Mouse (Mus musculus) G1E (cell line): ENCODE results near the gene Tnnc2. TPM values are rescaled to one million over a fixed set of nuclear protein-coding genes. Genes with fewer than 3 reads are reported as not detected.

Source experiments
- ATAC-seq: 2 replicates; pipeline ENCODE4 v1.8.0; 2016; ENCODE audit warnings: mild to moderate bottlenecking; ENCODE audit not compliant: insufficient number of reproducible peaks, poor library complexity, low FRiP score, severe bottlenecking; ENCODE audit errors: extremely low read depth
- DNase-seq: peaks from one replicate; pipeline ENCODE4 v3.0.0; 2012; ENCODE audit warnings: low spot score
- H3K27me3 ChIP-seq: 2 replicates; pipeline ENCODE4 v1.6.1; 2012; ENCODE audit warnings: mild to moderate bottlenecking, low read length, inconsistent platforms; ENCODE audit not compliant: insufficient read depth
- H3K36me3 ChIP-seq: replicated peaks from 2 replicates; pipeline ENCODE3; 2012; ENCODE audit warnings: mild to moderate bottlenecking, inconsistent platforms
- H3K4me1 ChIP-seq: 2 replicates; pipeline ENCODE4 v1.6.1; 2012; ENCODE audit warnings: low read depth, low read length, inconsistent platforms, mixed read lengths; ENCODE audit not compliant: insufficient read depth
- H3K4me3 ChIP-seq: 2 replicates; pipeline ENCODE4 v1.5.1; 2012; ENCODE audit warnings: low read depth, mild to moderate bottlenecking, inconsistent platforms, low read length, moderate library complexity, mixed read lengths
- H3K9me3 ChIP-seq: replicated peaks from 2 replicates; pipeline ENCODE4 v1.6.1; 2012; ENCODE audit warnings: inconsistent platforms
- CTCF ChIP-seq: IDR thresholded peaks from 2 replicates; pipeline ENCODE4 v1.5.1; 2012; ENCODE audit warnings: low read depth, low read length, inconsistent platforms, mixed read lengths
- GATA1 ChIP-seq: IDR thresholded peaks from 2 replicates; pipeline ENCODE4 v1.6.1; 2012; ENCODE audit warnings: borderline replicate concordance, low read length, inconsistent platforms, mixed read lengths
- GATA2 ChIP-seq: IDR thresholded peaks from 2 replicates; pipeline ENCODE4 v1.6.1; 2012; ENCODE audit warnings: low read depth, low read length, inconsistent platforms, borderline replicate concordance
- POLR2AphosphoS5 ChIP-seq: IDR thresholded peaks from 2 replicates; pipeline ENCODE4 v1.6.1; 2012; ENCODE audit warnings: low read depth, low read length, inconsistent platforms; ENCODE audit not compliant: insufficient replicate concordance
- TAL1 ChIP-seq: conservative IDR thresholded peaks from 2 replicates; pipeline ENCODE4 v1.6.1; 2012; ENCODE audit warnings: low read depth, low read length, inconsistent platforms, mixed read lengths
- polyA plus RNA-seq: library from polyadenylated mRNA; stranded (reverse); fragments of >175 nt; gene quantifications from 2 replicates; pipeline ENCODE4 v1.2.3, GENCODE M21; 2012
- total RNA-seq, 2 experiments: library from RNA; stranded (forward) in 1 of 2; stranded (reverse) in 1 of 2; fragments of 200-1000 nt in 1 of 2; fragments of >200 nt in 1 of 2; fragmentation: Nextera tagmentation in 1 of 2; gene quantifications; 2 replicates each; pipeline ENCODE4 v1.2.3; 2014 to 2017

Tnnc2 gene
- total and polyA plus RNA-seq, 3 experiments: not detected

DNA sequence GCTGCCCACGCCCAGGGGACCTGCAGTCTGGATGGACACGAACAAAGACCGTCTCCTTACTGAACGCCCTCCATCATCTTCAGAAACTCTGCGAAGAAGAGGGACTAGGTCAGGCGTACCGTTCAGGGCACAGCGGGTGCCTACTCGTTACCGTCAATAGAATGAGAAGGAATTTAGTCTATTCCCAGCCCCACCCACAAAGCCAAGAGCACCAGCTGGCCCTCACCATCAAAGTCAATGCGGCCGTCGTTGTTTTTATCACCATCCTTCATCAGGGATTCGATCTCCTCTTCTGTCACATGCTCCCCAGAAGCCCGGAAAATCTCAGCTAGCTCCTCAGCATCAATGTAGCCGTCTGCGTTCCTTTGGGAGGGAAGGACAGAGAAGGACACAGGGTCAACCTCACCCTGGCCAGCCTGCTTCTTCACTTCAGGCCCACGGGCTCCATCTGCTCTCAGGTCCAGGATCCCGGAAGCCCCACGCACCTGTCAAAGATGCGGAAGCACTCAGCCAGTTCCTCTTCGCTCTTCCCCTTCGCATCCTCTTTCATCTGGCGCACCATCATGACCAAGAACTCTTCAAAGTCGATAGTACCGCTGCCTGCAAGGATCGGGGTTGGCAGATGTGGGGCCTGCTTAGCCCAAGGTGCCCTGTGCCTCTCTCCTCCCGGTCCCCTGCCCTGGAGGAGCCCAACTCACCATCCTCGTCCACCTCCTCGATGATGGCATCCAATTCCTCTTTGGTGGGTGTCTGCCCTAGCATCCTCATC is 2.3 kb downstream of the Tnnc2 start:
- Histone ChIP-seq H3K27me3 (peaks cover 46% of the 10 kb centered on the region), H3K36me3 (peaks cover 12% of the 10 kb centered on the region), H3K4me1 (peaks cover 21% of the 10 kb centered on the region), H3K4me3 (no peak overlapping the region; the same call in 1 of the 2 replicates), H3K9me3 (no peaks in the 10 kb centered on the region)
- no peak for ATAC-seq
- DNase-seq: no peak
- TF ChIP-seq TAL1 (no peak), POLR2AphosphoS5 (no peak), GATA1 (no peak), GATA2 (no peak), CTCF (no peak)

DNA sequence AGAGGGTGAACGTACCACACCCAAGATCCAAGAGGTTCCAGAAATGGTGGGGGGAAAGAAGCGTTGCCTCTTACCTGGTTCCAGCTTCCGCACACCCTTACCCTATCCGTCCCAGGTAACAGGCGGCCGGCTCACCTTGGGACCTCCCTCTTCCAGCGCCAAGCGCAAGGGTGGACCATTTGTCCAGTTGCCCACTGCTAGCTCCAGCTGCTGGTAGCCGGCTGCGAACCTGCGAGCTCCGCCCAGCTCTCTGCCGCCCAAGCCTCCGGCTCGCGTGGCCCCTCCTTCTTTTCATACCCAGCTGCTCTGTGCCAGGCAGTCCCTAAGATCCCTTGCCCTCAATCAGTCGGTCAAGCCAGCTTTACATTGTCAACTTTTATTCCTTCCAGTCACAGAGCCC is 3.0 kb downstream of the Tnnc2 start:
- H3K4me3 ChIP-seq: no peak overlapping the region
- ATAC-seq (no peak), DNase-seq (no peak)
- TF ChIP-seq CTCF: no peak
- TF ChIP-seq TAL1: no peak
- no peak for TF ChIP-seq GATA1
- TF ChIP-seq POLR2AphosphoS5: no peak
- TF ChIP-seq GATA2: no peak
- H3K36me3 ChIP-seq: peaks cover 18% of the 10 kb centered on the region
- no peaks in the 10 kb centered on the region for H3K9me3 ChIP-seq
- H3K4me1 ChIP-seq: peaks cover 28% of the 10 kb centered on the region
- H3K27me3 ChIP-seq: peaks cover 42% of the 10 kb centered on the region

DNA sequence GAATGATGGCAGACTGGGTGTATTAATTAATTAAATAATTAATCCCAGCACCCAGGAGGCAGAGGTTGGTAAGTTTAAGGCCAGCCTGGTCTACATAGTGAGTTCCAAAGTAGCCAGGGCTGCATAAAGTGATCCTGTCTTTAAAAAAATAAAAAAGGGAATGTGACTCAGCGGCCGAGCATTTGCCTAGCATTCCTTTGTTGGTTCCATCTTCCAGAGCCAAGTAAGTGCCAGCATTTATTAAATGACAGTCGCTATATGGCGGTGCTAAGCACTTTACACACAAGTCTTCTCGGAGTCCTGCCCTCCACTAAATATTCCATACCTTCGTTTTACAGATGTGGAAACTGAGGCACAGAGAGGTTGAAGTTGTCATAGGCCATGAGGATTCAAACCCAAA is 3.6 kb downstream of the Tnnc2 start:
- Histone ChIP-seq H3K9me3 (no peaks in the 10 kb centered on the region), H3K36me3 (peaks cover 25% of the 10 kb centered on the region), H3K4me3 (no peak overlapping the region), H3K27me3 (peaks cover 38% of the 10 kb centered on the region), H3K4me1 (peaks cover 32% of the 10 kb centered on the region)
- no peak for ATAC-seq
- TF ChIP-seq TAL1 (no peak), CTCF (no peak), GATA2 (no peak)
- DNase-seq: no peak

DNA sequence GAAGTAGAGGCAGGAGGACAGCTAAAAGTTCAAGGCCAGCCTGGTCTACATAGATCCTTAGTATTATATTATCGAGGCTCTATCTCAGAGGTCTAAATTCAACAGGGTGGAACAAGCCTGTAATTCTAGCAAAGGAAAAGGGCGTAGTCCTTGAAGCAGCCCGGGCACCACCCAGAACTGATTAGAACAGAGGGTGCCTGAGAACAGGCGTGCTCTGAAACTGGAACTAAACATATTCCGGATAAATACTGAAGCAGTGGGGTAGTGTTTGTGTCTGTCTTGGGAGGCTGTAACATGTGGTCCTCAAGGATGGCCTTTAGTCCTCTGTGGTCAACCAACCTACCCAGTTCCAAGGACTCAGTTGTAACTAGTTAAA is 5.8 kb downstream of the Tnnc2 start:
- Histone ChIP-seq H3K4me3 (no peak overlapping the region; the same call in 1 of the 2 replicates), H3K4me1 (peaks cover 48% of the 10 kb centered on the region), H3K36me3 (peaks cover 33% of the 10 kb centered on the region), H3K9me3 (no peaks in the 10 kb centered on the region), H3K27me3 (peaks cover 27% of the 10 kb centered on the region)
- DNase-seq (no peak), ATAC-seq (no peak)
- no peak for TF ChIP-seq CTCF
- no peak for TF ChIP-seq GATA2

DNA sequence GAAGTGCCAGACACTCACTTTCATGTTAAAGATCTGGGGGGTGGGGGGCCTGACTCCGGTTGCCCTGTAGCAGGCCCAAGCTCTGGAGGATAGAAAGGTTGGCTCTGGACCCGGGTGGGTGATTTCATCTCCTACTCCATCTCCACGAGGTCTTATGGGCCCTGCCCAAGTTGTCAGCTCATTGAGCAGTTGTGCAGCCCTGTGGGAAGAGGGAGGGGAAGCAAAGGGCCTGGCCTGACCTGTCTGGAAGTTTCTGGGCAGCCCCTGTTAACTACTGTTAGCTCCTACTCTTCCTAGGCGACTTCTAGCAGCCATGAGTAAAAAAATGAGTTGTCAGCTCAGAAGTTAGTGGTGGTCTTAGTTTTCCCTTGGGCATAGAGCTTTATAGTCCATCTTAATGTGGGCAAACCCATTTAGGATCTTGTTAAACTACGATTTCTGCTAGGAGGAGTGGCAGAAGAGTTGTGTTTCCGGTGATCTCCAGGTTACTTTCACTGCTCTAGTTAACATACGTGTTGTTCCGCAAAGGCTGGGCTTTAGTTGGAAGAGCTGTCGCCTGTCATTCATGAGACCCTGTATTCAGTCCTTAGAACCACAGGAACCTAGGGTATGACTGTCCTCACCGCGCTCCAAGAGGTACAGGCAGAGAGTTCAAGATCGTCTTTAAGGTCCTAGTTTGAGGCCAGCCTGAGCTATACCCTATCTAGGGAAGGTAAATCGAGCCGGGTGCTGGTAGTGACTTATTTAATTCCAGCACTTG is 6.4 kb downstream of the Tnnc2 start:
- Histone ChIP-seq H3K4me1 (peaks cover 49% of the 10 kb centered on the region), H3K27me3 (peaks cover 21% of the 10 kb centered on the region), H3K4me3 (no peak overlapping the region), H3K36me3 (peaks cover 35% of the 10 kb centered on the region), H3K9me3 (no peaks in the 10 kb centered on the region)
- TF ChIP-seq TAL1 (no peak), GATA2 (no peak), CTCF (no peak), POLR2AphosphoS5 (no peak), GATA1 (no peak)
- ATAC-seq: no peak
- no peak for DNase-seq

DNA sequence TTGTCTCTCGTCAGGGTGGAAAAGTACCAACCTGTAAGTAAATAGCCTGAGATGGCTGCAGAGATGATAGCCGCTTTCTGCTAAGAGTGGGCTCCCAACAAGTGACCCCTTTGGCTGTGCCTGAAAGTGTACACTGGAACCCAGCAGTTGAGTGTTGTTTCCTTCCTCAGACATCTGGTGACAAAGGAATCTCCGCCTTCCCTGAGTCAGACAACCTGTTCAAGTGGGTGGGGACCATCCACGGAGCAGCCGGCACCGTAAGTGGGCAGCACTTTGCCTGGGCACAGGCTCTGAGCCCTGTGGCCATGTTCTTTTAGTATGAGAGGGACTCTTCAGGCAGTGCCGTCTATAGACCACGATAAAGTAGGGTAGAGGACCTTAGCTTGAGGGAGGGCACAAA is 8.6 kb downstream of the Tnnc2 start:
- ATAC-seq: no peak
- TF ChIP-seq CTCF: no peak
- TF ChIP-seq GATA2: no peak
- TF ChIP-seq TAL1: no peak
- TF ChIP-seq POLR2AphosphoS5: no peak
- Histone ChIP-seq H3K4me3 (peak overlapping the region; percentile 75), H3K36me3 (peaks cover 58% of the 10 kb centered on the region), H3K9me3 (no peaks in the 10 kb centered on the region), H3K27me3 (no peaks in the 10 kb centered on the region), H3K4me1 (peaks cover 55% of the 10 kb centered on the region)
- DNase-seq: no peak

DNA sequence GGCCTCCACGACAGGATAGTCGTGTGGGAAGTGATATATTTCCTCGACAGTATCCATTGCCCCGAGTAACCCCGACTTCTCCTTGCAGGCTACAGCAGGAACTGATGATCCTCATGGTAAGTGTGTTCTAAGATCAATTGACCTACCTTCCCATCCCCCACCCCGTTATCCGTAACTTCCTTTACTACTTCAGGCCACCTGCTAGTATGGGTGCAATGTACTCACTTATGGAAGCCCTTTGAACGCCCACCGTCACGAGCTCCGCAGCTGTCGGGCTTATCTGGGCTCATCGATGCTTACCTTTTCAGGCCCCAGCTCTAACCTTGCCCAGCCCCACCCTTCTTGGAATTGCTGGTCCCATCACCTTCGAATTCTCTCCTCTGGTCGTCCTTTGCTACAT is 9.5 kb downstream of the Tnnc2 start:
- H3K4me1 ChIP-seq: peaks cover 55% of the 10 kb centered on the region
- H3K36me3 ChIP-seq: peaks cover 66% of the 10 kb centered on the region
- ATAC-seq: no peak
- TF ChIP-seq CTCF (no peak), POLR2AphosphoS5 (no peak), GATA2 (no peak), GATA1 (no peak), TAL1 (no peak)
- peak; percentile 23 for DNase-seq
- peak overlapping the region; percentile 75 for H3K4me3 ChIP-seq
- no peaks in the 10 kb centered on the region for H3K9me3 ChIP-seq
- H3K27me3 ChIP-seq: no peaks in the 10 kb centered on the region
